Mouse (Mus musculus): ENCODE results near the gene Pnisr. TPM values are rescaled to one million over a fixed set of nuclear protein-coding genes. Genes with fewer than 3 reads are reported as not detected.

The Pnisr gene
- 100 to 1,000 TPM; 164 TPM for total RNA-seq (2023)

GRCm38 (mm10) chr4:21847481-21848286, at the start of gene Pnisr:
TSS of gene Pnisr (plus strand) at chr4:21847583.

GRCm38 (mm10) chr4:21879565-21880220, 32.3 kb downstream of the Pnisr start, which contains the start of gene Coq3:
TSS of gene Coq3 (plus strand) at chr4:21879673.

Other genes starting within 250 kb of the Pnisr start
- not detected for gene Prdm13, start 161.6 kb upstream of the Pnisr start, total RNA-seq (2023)
- 10 to 100 TPM; 26.6 to 33.5 TPM for gene Ccnc, start 119.9 kb upstream of the Pnisr start, total RNA-seq (2023)
- gene Usp45, start 80.4 kb upstream of the Pnisr start, total RNA-seq (2023), result 10 to 100 TPM; 37.8 to 39.5 TPM
- 10 to 100 TPM; 17.0 to 17.8 TPM for gene Tstd3, start 80.4 kb upstream of the Pnisr start, total RNA-seq (2023)
- 1 to 10 TPM; 2.8 to 3.4 TPM for gene Coq3, start 32.1 kb downstream of the Pnisr start, total RNA-seq (2023)
- gene Faxc, start 83.7 kb downstream of the Pnisr start, total RNA-seq (2023), result not detected